In genomic region chr7:119850737-119851136, GRCm38 (mm10) we compare ENCODE assay signal across 10 mouse cellular contexts. TPM values are rescaled to one million over a fixed set of nuclear protein-coding genes. Genes with fewer than 3 reads are reported as not detected.
DNase-seq lines count a peak whose midpoint lies in the region; ATAC-seq lines count a peak whose summit lies in the region.
"Had no signal": no experiment of that assay in that cellular context is flagged by ENCODE, and none has a peak within 500 bp of the region (broad histone marks: within the 10 kb centered on the region; RNA-seq: fewer than 3 reads in every experiment).

No protein-coding gene starts in this region.

- no peak for ATAC-seq in midbrain, embryonic 16.5 days

- no peaks in the 10 kb centered on the region for H3K4me1 ChIP-seq in midbrain, embryonic 16.5 days (ENCODE audit: control insufficient read depth, insufficient read depth, low read length)
- H3K4me1 ChIP-seq in midbrain, embryonic 10.5 days = no peaks in the 10 kb centered on the region
- H3K4me1 ChIP-seq: embryonic facial prominence, embryonic 12.5 days; hindbrain, embryonic 10.5 days had no signal

- H3K4me3 ChIP-seq in midbrain, embryonic 16.5 days (ENCODE audit: low read depth, low read length) = no peak overlapping the region
- no peak overlapping the region for H3K4me3 ChIP-seq in midbrain, embryonic 10.5 days
- H3K4me3 ChIP-seq: embryonic facial prominence, embryonic 12.5 days; hindbrain, embryonic 10.5 days had no signal

- H3K27me3 ChIP-seq in midbrain, embryonic 16.5 days (ENCODE audit: control insufficient read depth, insufficient read depth, low read depth, low read length) = no peaks in the 10 kb centered on the region
- no peaks in the 10 kb centered on the region for H3K27me3 ChIP-seq in midbrain, embryonic 10.5 days (ENCODE audit: low read depth, poor library complexity, severe bottlenecking)
- H3K27me3 ChIP-seq: embryonic facial prominence, embryonic 12.5 days had no signal

- no peaks in the 10 kb centered on the region for H3K36me3 ChIP-seq in midbrain, embryonic 16.5 days (ENCODE audit: control insufficient read depth, insufficient read depth, low read length)
- peaks cover 45% of the 10 kb centered on the region for H3K36me3 ChIP-seq in midbrain, embryonic 10.5 days

- peak; percentile 79 for DNase-seq in gastrocnemius, adult 18-20 months (ENCODE audit: low spot score)
- no peak for DNase-seq in gastrocnemius, postnatal 4 days (ENCODE audit: low spot score in 2 of 2)
- DNase-seq in adrenal gland, postnatal 10 days = peak; percentile 53
- peak; percentile 40 to 50 for DNase-seq in heart, postnatal 14 days
- peak; percentile 90 for DNase-seq in lung, postnatal 25 days (ENCODE audit: low spot score)
- no peak for DNase-seq in embryo, embryonic 11 days
- no peak for DNase-seq in midbrain, embryonic 10.5 days (ENCODE audit: low spot score)

- WGBS in midbrain, embryonic 16.5 days = 84% methylated on average over 5 of the region's 5 CpGs
- WGBS in midbrain, embryonic 10.5 days = 86% methylated on average over 5 of the region's 5 CpGs

- intact Hi-C loops in heart, postnatal 14 days (cut with DNase I) = no loop called here

- H3K9me3 ChIP-seq in midbrain, embryonic 16.5 days (replicated peaks; ENCODE audit: control insufficient read depth, low read length, poor library complexity, severe bottlenecking) = no peaks in the 10 kb centered on the region
- no peaks in the 10 kb centered on the region for H3K9me3 ChIP-seq in midbrain, embryonic 10.5 days (replicated peaks)
- H3K9me3 ChIP-seq: embryonic facial prominence, embryonic 12.5 days; hindbrain, embryonic 10.5 days had no signal

- no peak overlapping the region for H3K4me2 ChIP-seq in midbrain, embryonic 16.5 days (ENCODE audit: low read length)
- H3K4me2 ChIP-seq: embryonic facial prominence, embryonic 12.5 days had no signal

- H3K27ac ChIP-seq in midbrain, embryonic 16.5 days (ENCODE audit: low read length) = no peak overlapping the region
- H3K27ac ChIP-seq in midbrain, embryonic 10.5 days (replicated peaks) = no peak overlapping the region
- H3K27ac ChIP-seq: embryonic facial prominence, embryonic 12.5 days; hindbrain, embryonic 10.5 days had no signal

- no peak overlapping the region for H3K9ac ChIP-seq in midbrain, embryonic 16.5 days (ENCODE audit: low read depth, low read length)
- H3K9ac ChIP-seq: embryonic facial prominence, embryonic 12.5 days had no signal

RNA-seq across cellular contexts. Expression of gene Lyrm1, which starts 44.9 kb away (rescaled TPM):
- 10 to 100 TPM; 11.3 to 12.5 TPM for total RNA-seq in gastrocnemius, adult 18-20 months (2021)
- 1 to 10 TPM; 6.8 to 7.4 TPM for total RNA-seq in gastrocnemius, postnatal 4 days (2021)
- total RNA-seq in adrenal gland, postnatal 10 days (2021) = 1 to 10 TPM; 7.2 to 7.5 TPM
- total RNA-seq in heart, postnatal 14 days (2021) = 1 to 10 TPM; 6.9 to 7.6 TPM
- 22.3 and 23.8 TPM in 2 replicates for polyA plus RNA-seq in midbrain, embryonic 16.5 days (2015; fragmentation: Nextera tagmentation; extraction: Ambion mirVana)
- polyA plus RNA-seq in midbrain, embryonic 10.5 days (2016; fragmentation: Nextera tagmentation; extraction: Ambion mirVana) = 11.3 and 13.3 TPM in 2 replicates

RNA-seq across cellular contexts. Expression of gene Dcun1d3, which starts 45.4 kb away (rescaled TPM):
- total RNA-seq in gastrocnemius, adult 18-20 months (2021) = 10 to 100 TPM; 20.3 to 21.1 TPM
- 10 to 100 TPM; 17.6 to 19.8 TPM for total RNA-seq in gastrocnemius, postnatal 4 days (2021)
- 10 to 100 TPM; 26.7 to 48.0 TPM for total RNA-seq in adrenal gland, postnatal 10 days (2021)
- 10 to 100 TPM; 12.7 to 14.2 TPM for total RNA-seq in heart, postnatal 14 days (2021)
- 19.1 and 19.8 TPM in 2 replicates for polyA plus RNA-seq in midbrain, embryonic 16.5 days (2015; fragmentation: Nextera tagmentation; extraction: Ambion mirVana)
- 13.1 and 15.7 TPM in 2 replicates for polyA plus RNA-seq in midbrain, embryonic 10.5 days (2016; fragmentation: Nextera tagmentation; extraction: Ambion mirVana)

RNA-seq across cellular contexts. Expression of gene Eri2, which starts 56.9 kb away (rescaled TPM):
- total RNA-seq in gastrocnemius, adult 18-20 months (2021) = under 1 TPM; 0.66 to 0.96 TPM
- total RNA-seq in gastrocnemius, postnatal 4 days (2021) = 1 to 10 TPM; 6.0 to 6.2 TPM
- 1 to 10 TPM; 7.6 to 9.6 TPM for total RNA-seq in adrenal gland, postnatal 10 days (2021)
- total RNA-seq in heart, postnatal 14 days (2021) = 1 to 10 TPM; 2.3 to 2.8 TPM
- 16.5 and 18.3 TPM in 2 replicates for polyA plus RNA-seq in midbrain, embryonic 16.5 days (2015; fragmentation: Nextera tagmentation; extraction: Ambion mirVana)
- 34.5 and 34.8 TPM in 2 replicates for polyA plus RNA-seq in midbrain, embryonic 10.5 days (2016; fragmentation: Nextera tagmentation; extraction: Ambion mirVana)

RNA-seq across cellular contexts. Expression of gene Rexo5, which starts 56.9 kb away (rescaled TPM):
- total RNA-seq in gastrocnemius, adult 18-20 months (2021) = under 1 TPM; 0.12 to 0.41 TPM
- 1 to 10 TPM; 6.6 to 7.0 TPM for total RNA-seq in gastrocnemius, postnatal 4 days (2021)
- 10 to 100 TPM in 1 of 2 experiments, 1 to 10 TPM in 1; 7.0 to 12.8 TPM for total RNA-seq in adrenal gland, postnatal 10 days (2021)
- 1 to 10 TPM; 1.9 to 2.3 TPM for total RNA-seq in heart, postnatal 14 days (2021)
- polyA plus RNA-seq in midbrain, embryonic 16.5 days (2015; fragmentation: Nextera tagmentation; extraction: Ambion mirVana) = 8.4 and 8.8 TPM in 2 replicates
- polyA plus RNA-seq in midbrain, embryonic 10.5 days (2016; fragmentation: Nextera tagmentation; extraction: Ambion mirVana) = 28.0 and 31.2 TPM in 2 replicates

Comparison
In these comparisons a context has a peak if more than half of its experiments do, and no peak if none do; other contexts are left out.
1. DNase-seq: peak in gastrocnemius, adult 18-20 months (single experiment), adrenal gland, postnatal 10 days (single experiment), heart, postnatal 14 days (2 of 2) and lung, postnatal 25 days (single experiment); none in gastrocnemius, postnatal 4 days (0 of 2), embryo, embryonic 11 days (single experiment) and midbrain, embryonic 10.5 days (single experiment).